Mouse (Mus musculus) myocyte (in vitro differentiated cells): ENCODE measurements around the gene Cry2.

Source experiments
- CEBPB ChIP-seq: IDR thresholded peaks from 2 replicates; pipeline ENCODE4 v1.6.1; 2011; ENCODE audit warnings: mild to moderate bottlenecking, moderate library complexity; ENCODE audit not compliant: poor library complexity, insufficient read depth, severe bottlenecking
- E2F4 ChIP-seq: IDR thresholded peaks from one replicate; pipeline ENCODE4 v1.6.1; 2011; ENCODE audit warnings: mild to moderate bottlenecking, control low read depth, moderate library complexity; ENCODE audit not compliant: insufficient read depth
- MAX ChIP-seq: IDR thresholded peaks from one replicate; pipeline ENCODE4 v1.6.1; 2011; ENCODE audit warnings: low read depth, mild to moderate bottlenecking, control low read depth
- MYOD1 ChIP-seq, 3 experiments: IDR thresholded peaks; one replicate each; pipeline ENCODE4 v1.6.1; 2011; ENCODE audit warnings: control low read depth in 2 of 3, low read depth in 2 of 3, mild to moderate bottlenecking in 2 of 3, moderate library complexity in 1 of 3; ENCODE audit not compliant: insufficient read length in 2 of 3, control insufficient read depth in 1 of 3
- MYOG ChIP-seq, 3 experiments: IDR thresholded peaks; one replicate each; pipeline ENCODE4 v1.6.1; 2011; ENCODE audit warnings: control low read depth in 2 of 3, low read depth in 2 of 3, mild to moderate bottlenecking in 2 of 3; ENCODE audit not compliant: insufficient read length in 2 of 3, control insufficient read depth in 1 of 3, insufficient read depth in 1 of 3
- POLR2A ChIP-seq: IDR thresholded peaks from one replicate; pipeline ENCODE4 v1.6.1; 2011; ENCODE audit warnings: low read depth, mild to moderate bottlenecking, control low read depth, moderate library complexity; ENCODE audit not compliant: insufficient read length
- POLR2AphosphoS2 ChIP-seq: IDR thresholded peaks from one replicate; pipeline ENCODE4 v1.6.1; 2011; ENCODE audit warnings: low read depth, control low read depth; ENCODE audit not compliant: insufficient read length
- REST ChIP-seq: IDR thresholded peaks from one replicate; pipeline ENCODE4 v1.6.1; 2011; ENCODE audit warnings: mild to moderate bottlenecking, control low read depth, moderate library complexity; ENCODE audit not compliant: insufficient read depth, insufficient read length
- SRF ChIP-seq: IDR thresholded peaks from one replicate; pipeline ENCODE4 v1.6.1; 2011; ENCODE audit warnings: low read depth; ENCODE audit not compliant: control insufficient read depth, insufficient read length
- TCF12 ChIP-seq: IDR thresholded peaks from one replicate; pipeline ENCODE4 v1.6.1; 2011; ENCODE audit warnings: mild to moderate bottlenecking, control low read depth; ENCODE audit not compliant: poor library complexity, insufficient read depth, severe bottlenecking
- USF1 ChIP-seq: IDR thresholded peaks from one replicate; pipeline ENCODE4 v1.6.1; 2011; ENCODE audit warnings: low read depth, mild to moderate bottlenecking, control low read depth, moderate library complexity

- TF ChIP-seq POLR2A: no peak
- TF ChIP-seq MYOD1 (IDR thresholded peaks at IDR 0.05; ENCODE audit: control insufficient read depth in 1 of 3, insufficient read length in 2 of 3, low read depth in 2 of 3): no peak
- TF ChIP-seq USF1: no peak
- TF ChIP-seq MAX: no peak
- no peak for TF ChIP-seq SRF
- no peak for TF ChIP-seq E2F4
- TF ChIP-seq REST: no peak
- TF ChIP-seq POLR2AphosphoS2: no peak
- no peak for TF ChIP-seq TCF12
- TF ChIP-seq CEBPB: no peak
- TF ChIP-seq MYOG (IDR thresholded peaks at IDR 0.05; ENCODE audit: control insufficient read depth in 1 of 3, insufficient read depth in 1 of 3, insufficient read length in 2 of 3, low read depth in 2 of 3): no peak
Measured at GRCm38 (mm10) chr2:92376300-92376699, 57.5 kb downstream of the Cry2 start.
